Mouse (Mus musculus) hindbrain, postnatal 0 days (tissue): ENCODE measurements around the gene Agpat3. TPM values are rescaled to one million over a fixed set of nuclear protein-coding genes. Genes with fewer than 3 reads are reported as not detected.

Experiments used
- ATAC-seq: fragments of 200-750 bp; cut with Nextera tagmentation; 2 replicates; pipeline ENCODE4 v1.8.0; 2017; ENCODE audit warnings: mild to moderate bottlenecking, moderate TSS enrichment, moderate library complexity
- DNase-seq: peaks from one replicate; pipeline ENCODE4 v3.0.0-alpha.2; 2015; ENCODE audit warnings: low spot score
- H3K27ac ChIP-seq: fragments of 300-500 bp; sonication (generic); 2 replicates; pipeline ENCODE4 v1.5.1; 2014; ENCODE audit warnings: mild to moderate bottlenecking
- H3K27me3 ChIP-seq: fragments of 300-500 bp; sonication (generic); 2 replicates; pipeline ENCODE4 v1.6.1; 2014; ENCODE audit warnings: low read length, mixed read lengths; ENCODE audit not compliant: insufficient read depth
- H3K36me3 ChIP-seq: fragments of 300-500 bp; sonication (generic); 2 replicates; pipeline ENCODE4 v1.6.1; 2014; ENCODE audit warnings: low read length, mixed read lengths; ENCODE audit not compliant: insufficient read depth
- H3K4me1 ChIP-seq: fragments of 300-500 bp; sonication (generic); 2 replicates; pipeline ENCODE4 v1.6.1; 2014; ENCODE audit warnings: antibody characterized with exemption, low read length, mixed read lengths; ENCODE audit not compliant: insufficient read depth
- H3K4me2 ChIP-seq: fragments of 300-500 bp; sonication (generic); 2 replicates; pipeline ENCODE4 v1.6.1; 2014; ENCODE audit warnings: low read depth, mild to moderate bottlenecking, low read length, moderate library complexity, mixed read lengths
- H3K4me3 ChIP-seq: fragments of 300-500 bp; sonication (generic); 2 replicates; pipeline ENCODE4 v1.5.1; 2014; ENCODE audit warnings: low read length
- H3K9ac ChIP-seq: fragments of 300-500 bp; sonication (generic); replicated peaks from 2 replicates; pipeline ENCODE4 v1.6.1; 2014; ENCODE audit warnings: mild to moderate bottlenecking, low read length, moderate library complexity, mixed read lengths
- H3K9me3 ChIP-seq: fragments of 300-500 bp; sonication (generic); 2 replicates; pipeline ENCODE4 v1.6.1; 2016; ENCODE audit warnings: low read length, mixed read lengths
- CTCF ChIP-seq: IDR thresholded peaks from 2 replicates; pipeline ENCODE4 v1.5.1; 2016; ENCODE audit warnings: antibody characterized with exemption, control low read depth, low read depth
- WGBS: fragments of 180-500 bp; shearing (Covaris S2); extraction: QIAGEN DNeasy Blood & Tissue Kit; methylation state at CpG from one replicate; pipeline ENCODE4 v1.1.7; 2014; 5-methylcytosine and 5-hydroxymethylcytosine counted together
- polyA plus RNA-seq: library from polyadenylated mRNA; unstranded; fragments of >200 nt; fragmentation: Nextera tagmentation; extraction: Ambion mirVana; gene quantifications from 2 replicates; pipeline ENCODE4 v1.2.1, GENCODE M21; 2015
- total RNA-seq: library from RNA; depleted of rRNA; stranded (reverse); fragments of >200 nt; gene quantifications from 2 replicates; pipeline ENCODE4 v1.2.3, GENCODE M21; 2014

The Agpat3 gene
- total and polyA plus RNA-seq, 2 experiments from 2014 or later = 117 to 158 TPM

GRCm38 (mm10) chr10:78348211-78348610 is 4.1 kb downstream of the Agpat3 start:
- Histone ChIP-seq H3K36me3 (no peaks in the 10 kb centered on the region), H3K4me3 (no peak overlapping the region), H3K9me3 (no peaks in the 10 kb centered on the region), H3K4me2 (no peak overlapping the region), H3K4me1 (peaks cover 21% of the 10 kb centered on the region), H3K27ac (no peak overlapping the region), H3K9ac (no peak overlapping the region), H3K27me3 (no peaks in the 10 kb centered on the region)
- WGBS = 89% methylated on average over 5 of the region's 5 CpGs
- DNase-seq = no peak
- ATAC-seq = no peak
- TF ChIP-seq CTCF = no peak

- ATAC-seq (no peak), DNase-seq (no peak)
- TF ChIP-seq CTCF = no peak
- H3K9me3 ChIP-seq = no peaks in the 10 kb centered on the region
- peaks cover 15% of the 10 kb centered on the region for H3K4me1 ChIP-seq
- H3K27ac ChIP-seq = no peak overlapping the region
- H3K4me2 ChIP-seq = no peak overlapping the region
- no peaks in the 10 kb centered on the region for H3K36me3 ChIP-seq
- 66% methylated on average over 6 of the region's 6 CpGs for WGBS
- no peak overlapping the region for H3K4me3 ChIP-seq
- H3K9ac ChIP-seq = no peak overlapping the region
- H3K27me3 ChIP-seq = no peaks in the 10 kb centered on the region
Observed at GRCm38 (mm10) chr10:78347486-78347885, 4.8 kb downstream of the Agpat3 start.

DNA sequence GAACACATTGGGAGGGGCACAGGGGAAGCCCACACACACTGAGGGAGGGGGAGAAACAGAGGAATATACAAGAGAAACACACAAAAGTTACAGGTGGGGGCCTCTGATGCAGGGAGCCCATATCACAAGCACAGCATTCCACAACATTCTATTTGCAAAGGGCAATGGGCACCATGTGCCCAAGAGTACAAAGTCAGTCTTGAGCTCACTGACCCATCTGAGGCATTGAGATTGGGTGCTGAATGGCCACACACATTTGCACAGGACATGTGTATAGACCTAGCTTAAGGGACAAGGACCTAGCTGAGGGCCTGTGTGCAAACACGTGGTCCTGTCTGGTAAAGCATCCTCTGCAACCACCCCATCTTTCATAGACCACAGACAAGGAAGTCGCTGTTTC is 6.8 kb downstream of the Agpat3 start:
- peaks cover 6% of the 10 kb centered on the region for H3K4me1 ChIP-seq
- ATAC-seq = no peak
- TF ChIP-seq CTCF = no peak

DNA sequence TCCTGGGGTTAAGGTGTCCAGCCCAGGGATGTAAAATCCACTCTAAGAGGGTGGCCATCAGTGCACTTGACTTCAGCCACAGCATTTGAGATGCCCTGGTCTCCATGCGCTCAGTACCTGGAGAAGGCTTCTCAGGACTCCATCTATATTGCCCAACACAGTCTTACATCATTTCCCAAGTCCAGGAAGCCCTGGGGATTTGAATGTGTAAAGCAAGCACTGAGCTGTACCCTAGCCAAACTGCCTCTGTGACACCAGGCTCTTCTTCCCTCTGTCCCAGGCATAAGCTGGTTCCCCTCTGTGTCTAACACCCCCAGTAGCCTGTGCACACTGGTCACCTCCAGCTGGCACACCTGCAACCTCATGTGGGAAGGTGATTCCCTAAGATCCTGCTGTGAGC is 10.2 kb downstream of the Agpat3 start:
- Histone ChIP-seq H3K9me3 (no peaks in the 10 kb centered on the region), H3K27me3 (no peaks in the 10 kb centered on the region), H3K36me3 (no peaks in the 10 kb centered on the region), H3K4me2 (no peak overlapping the region), H3K4me1 (no peaks in the 10 kb centered on the region), H3K4me3 (no peak overlapping the region), H3K27ac (no peak overlapping the region), H3K9ac (no peak overlapping the region)
- no peak for ATAC-seq
- WGBS = 95% methylated on average over 1 of the region's 1 CpGs
- TF ChIP-seq CTCF = no peak
- DNase-seq = no peak

More for the DNA sequence above, 6.8 kb downstream of the Agpat3 start:
- Histone ChIP-seq H3K36me3 (no peaks in the 10 kb centered on the region), H3K27ac (no peak overlapping the region), H3K27me3 (no peaks in the 10 kb centered on the region), H3K4me3 (no peak overlapping the region), H3K9me3 (no peaks in the 10 kb centered on the region), H3K9ac (no peak overlapping the region), H3K4me2 (no peak overlapping the region)
- 87% methylated on average over 2 of the region's 2 CpGs for WGBS
- no peak for DNase-seq

- H3K36me3 ChIP-seq = no peaks in the 10 kb centered on the region
- no peaks in the 10 kb centered on the region for H3K9me3 ChIP-seq
- H3K4me3 ChIP-seq = no peak overlapping the region
- peak; percentile 21; the same call in 1 of the 2 replicates for ATAC-seq
- TF ChIP-seq CTCF = no peak
- H3K4me1 ChIP-seq = no peaks in the 10 kb centered on the region
- H3K4me2 ChIP-seq = no peak overlapping the region
- WGBS = 65% methylated on average over 5 of the region's 5 CpGs
- H3K27me3 ChIP-seq = no peaks in the 10 kb centered on the region
- 0 out of 2 replicates have a peak overlapping the region, but pooled peaks have one; percentile 6 for H3K27ac ChIP-seq
- no peak overlapping the region for H3K9ac ChIP-seq
- peak; percentile 32 for DNase-seq
Observed at GRCm38 (mm10) chr10:78338180-78338579, 14.1 kb downstream of the Agpat3 start.

DNA sequence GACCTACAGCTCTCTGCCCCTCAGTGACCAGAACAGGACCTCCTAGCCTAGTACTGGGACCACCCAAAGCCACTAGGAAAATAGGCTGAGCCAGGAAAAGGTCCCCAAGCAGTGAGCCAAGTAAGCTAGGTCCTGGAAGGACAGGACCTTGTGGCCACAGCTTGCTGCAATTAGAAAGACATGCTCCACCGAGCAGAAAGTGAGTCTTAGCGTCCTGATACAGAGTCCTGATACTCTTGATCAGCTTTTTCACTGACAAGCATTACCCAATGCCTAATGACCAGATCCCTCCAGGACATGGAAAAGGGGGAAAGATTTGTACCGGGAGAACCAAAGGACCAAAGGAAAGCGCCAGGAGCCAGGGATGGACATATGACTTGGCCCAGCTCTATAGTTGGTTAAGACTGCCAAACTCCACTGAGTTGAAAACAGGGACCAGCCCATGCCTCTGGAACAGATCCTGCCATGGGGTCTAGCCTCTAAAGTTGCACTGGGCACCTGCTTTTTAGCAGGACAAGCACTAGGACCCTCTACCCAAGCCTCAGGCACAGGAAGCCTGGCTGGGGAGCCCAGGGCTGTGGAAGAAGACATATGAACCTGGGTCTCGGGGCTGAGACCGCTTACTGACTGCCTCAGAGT is 17.2 kb downstream of the Agpat3 start:
- Histone ChIP-seq H3K27ac (no peak overlapping the region), H3K4me1 (no peaks in the 10 kb centered on the region), H3K9ac (no peak overlapping the region), H3K36me3 (no peaks in the 10 kb centered on the region), H3K4me3 (no peak overlapping the region), H3K4me2 (no peak overlapping the region), H3K9me3 (no peaks in the 10 kb centered on the region), H3K27me3 (no peaks in the 10 kb centered on the region)
- TF ChIP-seq CTCF = no peak
- DNase-seq (peak; percentile 27), ATAC-seq (no peak)
- 61% methylated on average over 6 of the region's 6 CpGs for WGBS

DNA sequence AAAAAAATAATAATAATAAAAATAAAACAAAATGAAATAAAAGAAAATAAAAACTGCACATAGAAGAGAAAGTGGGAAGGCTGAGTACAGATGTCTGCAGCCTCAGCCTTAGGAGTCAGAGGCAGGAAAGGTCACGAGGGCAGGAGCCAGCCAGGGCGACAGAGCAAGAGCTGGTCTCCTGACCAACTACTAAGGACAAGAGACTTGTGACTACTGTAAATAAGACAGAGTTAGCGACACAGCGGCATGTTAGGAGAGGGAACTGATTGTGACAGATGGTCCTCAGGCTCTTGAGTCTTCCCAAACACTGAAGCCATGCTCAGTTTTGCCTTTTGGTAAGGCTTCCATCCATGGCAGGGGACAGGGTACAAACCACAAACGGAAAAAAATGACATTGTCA is 20.7 kb downstream of the Agpat3 start:
- no peak overlapping the region for H3K4me2 ChIP-seq
- H3K4me1 ChIP-seq = no peaks in the 10 kb centered on the region
- no peak for DNase-seq
- peaks cover 10% of the 10 kb centered on the region; the same call in 1 of the 2 replicates for H3K36me3 ChIP-seq
- H3K9me3 ChIP-seq = no peaks in the 10 kb centered on the region
- WGBS = 85% methylated on average over 5 of the region's 5 CpGs
- no peak for ATAC-seq
- H3K27me3 ChIP-seq = no peaks in the 10 kb centered on the region
- no peak overlapping the region for H3K4me3 ChIP-seq
- no peak for TF ChIP-seq CTCF
- no peak overlapping the region for H3K9ac ChIP-seq
- no peak overlapping the region for H3K27ac ChIP-seq
